Mouse (Mus musculus): ENCODE results near the gene Tmem95. TPM values are rescaled to one million over a fixed set of nuclear protein-coding genes. Genes with fewer than 3 reads are reported as not detected.

Gene Tmem95
- total RNA-seq, 2 experiments from 2014 or later = not detected

- no peak for ATAC-seq (replicated peaks; ENCODE audit: low FRiP score, poor library complexity, severe bottlenecking)
These were observed 33.9 kb upstream of the Tmem95 start for GRCm38 (mm10) chr11:69911701-69912100.

DNA sequence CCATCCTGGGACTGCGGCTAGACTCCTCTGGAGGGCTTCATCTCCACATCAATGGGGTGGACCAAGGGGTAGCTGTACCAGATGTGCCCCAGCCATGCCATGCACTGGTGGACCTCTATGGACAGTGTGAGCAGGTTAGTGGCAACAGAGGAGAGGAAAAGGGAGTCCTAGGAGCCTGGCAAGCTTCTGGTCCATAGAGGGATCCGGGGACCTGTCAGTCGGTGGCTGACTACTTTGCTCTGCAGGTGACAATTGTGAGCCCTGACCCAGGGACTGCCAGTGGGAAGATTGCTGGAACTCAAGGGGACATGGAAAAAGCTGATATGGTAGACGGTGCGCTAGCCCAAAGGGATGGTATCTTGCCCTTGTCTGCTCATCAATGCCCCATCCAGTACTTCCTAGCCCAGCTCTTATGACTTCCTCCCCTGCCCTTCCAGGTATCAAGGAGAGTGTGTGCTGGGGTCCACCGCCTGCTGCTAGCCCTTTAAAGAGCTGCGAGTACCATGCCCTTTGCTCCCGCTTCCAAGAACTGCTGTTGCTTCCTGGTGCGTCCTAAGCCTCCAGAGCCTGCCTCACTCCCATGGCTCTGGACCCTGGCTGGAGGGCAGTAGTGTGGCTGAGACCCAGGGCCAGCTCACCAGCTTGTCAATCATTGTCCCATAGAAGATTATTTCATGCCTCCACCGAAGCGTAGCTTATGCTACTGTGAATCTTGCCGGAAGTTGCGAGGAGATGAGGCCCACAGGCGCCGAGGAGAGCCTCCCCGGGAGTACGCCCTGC lies 33.2 kb upstream of the Tmem95 start:
- no peak for ATAC-seq (replicated peaks; ENCODE audit: low FRiP score, poor library complexity, severe bottlenecking)

DNA sequence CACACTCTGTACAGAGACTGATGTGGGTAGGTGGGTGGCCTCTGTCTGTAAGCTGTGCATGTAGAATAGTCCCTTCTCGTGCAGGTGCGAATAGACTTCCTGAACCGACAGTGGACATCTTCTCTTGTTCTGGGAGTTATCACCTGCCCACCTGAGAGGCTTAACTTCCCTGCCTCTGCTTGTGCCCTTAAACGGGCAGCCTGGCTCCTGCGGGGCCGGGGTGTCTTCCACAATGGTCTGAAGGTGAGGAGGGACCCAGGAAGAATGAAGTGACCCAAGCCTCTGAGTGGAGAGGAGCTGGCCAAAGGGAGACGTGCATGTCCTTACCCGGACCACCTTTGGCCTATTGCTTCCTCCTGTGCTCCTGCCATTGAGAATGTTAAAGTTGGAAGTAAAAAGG lies 32.4 kb upstream of the Tmem95 start:
- ATAC-seq (replicated peaks; ENCODE audit: low FRiP score, poor library complexity, severe bottlenecking) = no peak

DNA sequence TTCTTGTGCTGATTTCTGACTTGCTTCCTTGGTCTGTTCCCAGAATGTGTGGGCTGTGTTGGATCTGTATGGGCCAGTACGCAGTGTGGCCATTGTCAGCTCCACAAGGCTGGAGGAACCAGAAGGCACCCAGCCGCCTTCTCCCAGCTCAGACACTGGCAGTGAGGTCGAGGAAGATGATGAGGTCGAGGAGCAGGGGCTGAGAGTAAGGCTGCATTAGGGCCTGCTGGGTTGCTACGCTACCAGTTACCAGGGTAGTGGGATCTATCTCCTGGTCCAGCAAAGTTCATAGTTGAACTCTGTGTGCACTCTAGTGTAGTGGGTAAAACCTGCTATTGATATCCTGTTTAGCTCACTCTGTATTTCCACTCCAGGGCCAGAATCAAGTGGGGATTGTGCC lies 31.4 kb upstream of the Tmem95 start:
- ATAC-seq (replicated peaks; ENCODE audit: low FRiP score, poor library complexity, severe bottlenecking) = no peak

GRCm38 (mm10) chr11:69908645-69909044 lies 30.8 kb upstream of the Tmem95 start:
- no peak for ATAC-seq (replicated peaks; ENCODE audit: low FRiP score, poor library complexity, severe bottlenecking)

- ATAC-seq (replicated peaks; ENCODE audit: low FRiP score, poor library complexity, severe bottlenecking) = no peak
These were observed 26.5 kb upstream of the Tmem95 start for GRCm38 (mm10) chr11:69904311-69904710.

DNA sequence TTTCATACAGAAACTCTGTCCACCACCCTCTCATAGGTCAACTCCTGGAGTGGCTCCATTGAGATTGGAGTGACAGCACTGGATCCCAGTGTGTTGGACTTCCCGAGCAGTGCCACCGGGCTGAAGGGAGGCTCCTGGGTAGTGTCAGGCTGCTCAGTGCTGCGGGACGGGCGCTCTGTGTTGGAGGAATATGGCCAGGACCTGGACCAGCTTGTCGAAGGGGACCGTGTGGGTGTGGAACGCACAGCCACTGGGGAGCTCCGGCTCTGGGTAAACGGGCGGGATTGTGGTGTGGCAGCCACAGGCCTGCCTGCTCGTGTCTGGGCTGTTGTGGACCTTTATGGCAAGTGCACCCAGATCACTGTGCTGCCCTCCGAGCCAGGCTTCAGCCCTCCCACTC lies 25.2 kb upstream of the Tmem95 start:
- ATAC-seq (replicated peaks; ENCODE audit: low FRiP score, poor library complexity, severe bottlenecking) = no peak

- ATAC-seq (replicated peaks; ENCODE audit: low FRiP score, poor library complexity, severe bottlenecking) = 0 out of 2 replicates have a peak, but pooled peaks have one; percentile 5
These were observed 24.2 kb upstream of the Tmem95 start for GRCm38 (mm10) chr11:69901993-69902392.

DNA sequence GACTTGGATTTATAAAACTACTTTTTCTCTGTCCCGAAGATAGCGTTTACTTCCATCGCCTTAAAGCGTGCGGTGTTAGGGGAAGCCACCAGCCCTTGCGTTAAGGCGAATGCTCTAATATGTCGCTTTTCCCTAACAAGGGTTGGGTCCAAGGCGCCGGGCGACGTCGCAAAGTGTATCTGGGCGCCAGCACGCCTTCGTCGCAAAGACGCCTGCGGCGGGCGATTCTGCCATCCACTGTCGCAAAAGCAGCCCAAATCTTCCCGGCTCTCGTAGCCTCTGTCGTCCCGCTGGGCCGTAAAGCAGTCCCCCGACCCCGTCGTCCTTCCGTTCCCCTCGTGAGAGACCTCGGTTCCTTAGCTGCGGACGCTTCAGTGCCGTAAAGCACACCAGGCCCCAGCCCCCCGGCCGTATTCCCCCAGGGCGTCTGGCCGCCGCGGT lies 23.6 kb upstream of the Tmem95 start:
- ATAC-seq (replicated peaks; ENCODE audit: low FRiP score, poor library complexity, severe bottlenecking) = peak; percentile 66

GRCm38 (mm10) chr11:69900471-69901405 lies 22.9 kb upstream of the Tmem95 start, which contains the start of the genes 2810408A11Rik and Neurl4:
TSS of gene 2810408A11Rik (minus strand) at chr11:69900987.
TSS of gene Neurl4 (plus strand) at chr11:69901072.
- peak; percentile 84 for ATAC-seq (replicated peaks; ENCODE audit: low FRiP score, poor library complexity, severe bottlenecking)

DNA sequence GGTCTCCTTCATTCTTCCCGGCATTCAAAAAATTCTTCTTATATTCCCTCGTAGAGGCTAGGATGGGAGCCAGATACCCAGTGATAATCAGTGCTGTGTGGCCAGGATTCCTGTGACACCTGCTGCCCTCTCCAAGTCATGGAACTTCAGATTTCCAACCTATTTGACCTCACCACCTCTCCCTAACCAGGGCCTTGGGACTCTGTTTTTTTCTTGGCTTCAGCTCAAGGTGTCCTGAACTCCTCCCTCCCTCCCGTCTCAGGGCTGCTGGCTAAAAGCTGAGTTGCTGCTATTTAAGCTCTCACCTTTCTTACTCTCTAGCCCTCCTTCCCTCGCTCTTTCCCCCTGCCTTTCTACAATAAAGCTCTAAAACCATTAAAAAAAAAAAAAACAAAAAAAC lies 22.1 kb upstream of the Tmem95 start:
- no peak for ATAC-seq (replicated peaks; ENCODE audit: low FRiP score, poor library complexity, severe bottlenecking)

DNA sequence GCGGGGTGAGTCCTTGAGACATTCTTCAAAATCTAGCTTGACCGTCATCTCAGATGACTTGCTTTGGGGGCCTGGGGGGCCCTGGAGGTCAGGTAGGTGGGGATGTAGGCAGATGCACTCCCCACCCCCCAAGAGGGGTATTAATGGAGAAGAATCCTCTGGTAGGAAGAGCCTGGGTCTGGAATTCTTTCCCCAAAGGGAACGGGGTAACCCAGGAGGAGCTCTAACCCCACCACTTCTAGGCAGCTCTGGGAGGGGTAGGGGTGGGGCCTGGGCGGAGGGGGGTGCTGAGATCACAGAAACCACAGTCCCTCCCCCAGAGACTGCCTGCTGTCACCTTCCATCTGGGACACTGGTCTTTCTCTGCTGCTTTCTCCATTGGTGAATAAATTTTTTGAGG lies 17.5 kb upstream of the Tmem95 start, which contains the start of gene Acap1:
Gene Acap1, minus strand, starts transcription at position 249 of the 400 bp plus-strand sequence.
- no peak for ATAC-seq (replicated peaks; ENCODE audit: low FRiP score, poor library complexity, severe bottlenecking)

DNA sequence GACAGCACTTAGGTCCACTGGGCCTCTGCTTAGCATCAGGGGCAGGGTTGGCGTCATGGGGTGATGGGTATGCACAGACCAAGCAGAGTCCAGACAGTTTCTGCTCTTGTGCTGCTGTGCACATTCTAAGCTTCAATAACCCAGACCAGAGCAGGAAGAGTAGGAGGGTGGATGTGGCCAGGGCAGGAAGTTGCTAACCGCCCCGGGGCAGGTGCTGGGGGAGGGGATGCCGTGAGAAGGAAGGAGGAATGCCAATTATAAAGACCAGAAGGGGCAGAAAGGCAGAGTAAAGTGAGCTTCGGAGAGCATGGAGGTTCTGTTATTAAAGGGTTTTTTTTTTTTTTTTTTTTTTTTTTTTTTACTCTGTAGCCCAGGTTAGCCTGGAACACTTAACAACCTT lies 16.9 kb upstream of the Tmem95 start:
- no peak for ATAC-seq (replicated peaks; ENCODE audit: low FRiP score, poor library complexity, severe bottlenecking)

GRCm38 (mm10) chr11:69891482-69891881 lies 13.7 kb upstream of the Tmem95 start:
- ATAC-seq (replicated peaks; ENCODE audit: low FRiP score, poor library complexity, severe bottlenecking) = peak; percentile 62

GRCm38 (mm10) chr11:69886907-69887635 lies 9.3 kb upstream of the Tmem95 start:
- ATAC-seq (replicated peaks; ENCODE audit: low FRiP score, poor library complexity, severe bottlenecking) = peak; percentile 73

- ATAC-seq (replicated peaks; ENCODE audit: low FRiP score, poor library complexity, severe bottlenecking) = no peak
These were observed 6.8 kb upstream of the Tmem95 start for GRCm38 (mm10) chr11:69884663-69885062.

DNA sequence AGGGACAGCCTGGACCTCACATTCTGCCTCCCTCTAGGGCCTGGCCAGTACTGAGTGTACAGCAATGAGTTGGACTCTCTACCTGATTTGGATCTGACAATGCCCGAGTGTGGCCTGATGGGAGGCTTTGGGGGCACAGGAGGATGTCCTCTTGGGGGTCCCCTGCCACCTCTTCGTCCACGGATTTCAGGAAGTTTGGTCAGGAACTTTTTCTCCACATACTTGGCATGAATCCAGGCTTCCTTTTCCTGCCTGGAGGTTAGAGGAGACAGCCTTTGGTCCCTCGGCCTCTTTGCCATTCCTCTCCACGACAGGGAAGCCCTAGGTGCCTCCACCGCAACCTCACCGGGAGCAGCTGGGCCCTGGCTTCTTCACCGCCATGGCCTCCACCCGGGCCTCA lies 6.4 kb upstream of the Tmem95 start:
- no peak for ATAC-seq (replicated peaks; ENCODE audit: low FRiP score, poor library complexity, severe bottlenecking)

DNA sequence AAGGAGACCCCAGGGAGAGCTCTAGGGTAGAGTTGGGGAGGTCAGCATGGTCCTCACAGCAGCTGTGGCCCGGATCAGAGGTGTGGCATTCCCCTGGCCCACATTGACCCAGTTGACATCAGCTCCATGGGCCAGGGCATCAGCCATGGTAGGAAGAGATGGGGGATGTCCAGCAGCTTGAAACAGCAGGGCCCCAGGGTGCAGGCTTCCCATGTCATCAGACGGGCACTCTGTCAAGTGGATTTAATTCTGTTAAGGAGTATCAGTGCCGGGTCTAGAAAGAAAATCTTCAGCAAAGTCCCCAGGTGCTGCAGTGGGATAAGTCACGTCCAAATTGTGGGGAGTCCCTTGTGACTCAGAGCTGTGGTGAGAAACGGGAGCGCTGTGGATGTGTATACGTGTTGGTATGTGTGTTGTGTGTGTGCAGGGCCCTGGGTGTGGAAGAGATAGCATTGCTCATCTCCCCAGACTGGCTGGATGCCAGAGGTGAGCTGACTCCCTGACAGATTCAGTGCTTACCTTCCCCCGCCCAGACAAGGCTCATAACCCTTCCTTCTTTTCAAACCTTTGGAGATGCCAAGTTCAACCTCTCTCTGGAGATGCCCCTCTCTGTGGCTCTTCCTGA lies 5.8 kb upstream of the Tmem95 start:
- no peak for ATAC-seq (replicated peaks; ENCODE audit: low FRiP score, poor library complexity, severe bottlenecking)

DNA sequence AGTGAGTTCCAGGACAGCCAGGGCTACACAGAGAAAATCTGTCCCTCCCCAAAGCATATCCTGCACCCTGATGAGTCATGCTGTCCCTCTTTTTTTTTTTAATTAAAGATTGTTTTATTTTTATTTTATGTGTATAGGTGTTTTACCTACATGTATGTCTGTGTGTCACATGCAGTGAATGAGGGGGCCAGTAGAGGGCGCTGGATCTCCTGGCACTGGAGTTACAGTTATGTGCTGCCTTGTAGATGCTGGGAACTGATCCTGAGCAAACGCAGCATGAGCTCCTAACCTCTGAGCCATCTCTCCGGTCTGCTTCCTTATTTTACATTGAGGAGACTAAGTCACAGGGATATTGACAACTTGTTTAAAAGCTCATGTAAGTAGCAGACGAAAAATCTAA lies 5.2 kb upstream of the Tmem95 start:
- no peak for ATAC-seq (replicated peaks; ENCODE audit: low FRiP score, poor library complexity, severe bottlenecking)
